Mouse (Mus musculus) adrenal gland, postnatal 36 days (tissue): ENCODE data around the gene Ets1. TPM values are rescaled to one million over a fixed set of nuclear protein-coding genes. Genes with fewer than 3 reads are reported as not detected.

ENCODE experiments used
- DNase-seq, 2 experiments: peaks; one replicate each; pipeline ENCODE4 v3.0.0; 2021; ENCODE audit warnings: mixed read lengths in 1 of 2
- total RNA-seq, 2 experiments: library from RNA; stranded (reverse); gene quantifications; 2 replicates each; pipeline ENCODE4 v1.2.3; 2021

The Ets1 gene
- total RNA-seq, 2 experiments from 2014 or later, result 28.6 to 36.8 TPM

DNA sequence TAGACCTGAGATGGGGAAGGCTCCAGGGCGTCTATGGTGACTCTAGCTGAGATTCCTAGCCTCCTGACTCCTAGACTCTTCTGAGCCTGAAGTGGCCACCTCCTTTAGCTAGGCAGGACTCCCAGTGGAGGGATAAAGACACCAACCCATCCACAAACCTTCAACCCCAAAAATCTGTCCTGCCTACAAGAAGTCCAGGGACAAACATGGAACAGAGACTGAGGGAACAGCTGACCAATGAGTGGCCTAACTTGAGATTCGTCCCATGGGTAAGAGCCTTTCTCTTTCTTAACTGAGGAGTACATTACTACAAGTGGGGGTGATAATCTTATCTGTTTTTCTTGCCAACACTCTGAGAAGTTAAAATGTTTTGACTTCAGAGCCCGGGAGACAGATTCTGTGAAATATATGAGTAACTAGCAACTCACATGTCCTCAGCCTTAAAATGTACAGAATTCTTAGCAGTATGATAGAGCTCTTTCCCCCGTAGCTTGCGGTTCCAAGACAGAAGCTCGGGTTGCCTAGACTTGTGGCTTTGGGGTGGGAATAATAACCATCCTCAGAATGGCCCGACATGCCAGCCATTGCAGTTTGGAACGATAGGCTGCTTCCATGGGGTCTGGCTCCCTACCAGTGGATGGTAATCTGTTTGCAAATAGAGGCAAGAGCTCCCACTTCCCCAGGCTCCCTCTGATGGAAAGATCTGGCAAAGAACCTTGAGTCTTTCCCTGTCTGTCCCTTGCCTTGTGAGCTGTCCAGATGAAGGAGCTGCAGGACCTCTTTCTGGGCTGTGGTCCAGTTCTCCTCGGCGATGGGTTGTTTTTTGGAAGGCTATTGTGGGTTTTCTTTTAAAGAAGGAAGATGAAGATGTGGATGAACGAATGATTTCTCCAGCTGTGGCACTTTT is 30.8 kb downstream of the Ets1 start:
- DNase-seq, result peak in 1 of 2 experiments; percentile 29

DNA sequence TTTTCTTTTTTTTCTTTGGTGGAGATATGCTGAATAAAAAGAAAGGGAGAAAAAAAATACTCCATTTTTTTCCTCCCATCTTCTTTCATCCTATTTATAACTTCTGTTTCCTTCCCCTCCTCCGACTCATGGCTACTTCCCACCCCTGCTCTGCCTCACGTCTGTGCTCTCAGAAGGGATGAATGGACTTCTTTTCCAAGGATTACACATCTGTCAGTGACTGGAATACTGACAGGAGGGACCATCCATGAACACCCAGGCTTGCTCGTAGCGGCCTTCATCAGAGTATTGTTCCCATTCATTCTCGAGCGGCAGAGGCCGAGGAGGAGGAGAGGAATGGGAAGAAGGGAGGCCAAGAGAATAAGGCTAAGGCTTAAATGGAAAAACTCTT is 31.5 kb downstream of the Ets1 start:
- DNase-seq, result no peak

GRCm38 (mm10) chr9:32668075-32668673 is 32.2 kb downstream of the Ets1 start:
- DNase-seq, result no peak

- DNase-seq, result no peak
These were observed 33.4 kb downstream of the Ets1 start for GRCm38 (mm10) chr9:32669397-32669796.

GRCm38 (mm10) chr9:32671970-32672859 is 36.2 kb downstream of the Ets1 start:
- peak; percentile 55 to 77 for DNase-seq

GRCm38 (mm10) chr9:32673923-32674322 is 37.9 kb downstream of the Ets1 start:
- no peak for DNase-seq

GRCm38 (mm10) chr9:32675671-32676409 is 39.8 kb downstream of the Ets1 start:
- DNase-seq, result no peak

- DNase-seq, result no peak
These were observed 40.5 kb downstream of the Ets1 start for GRCm38 (mm10) chr9:32676480-32676879.

DNA sequence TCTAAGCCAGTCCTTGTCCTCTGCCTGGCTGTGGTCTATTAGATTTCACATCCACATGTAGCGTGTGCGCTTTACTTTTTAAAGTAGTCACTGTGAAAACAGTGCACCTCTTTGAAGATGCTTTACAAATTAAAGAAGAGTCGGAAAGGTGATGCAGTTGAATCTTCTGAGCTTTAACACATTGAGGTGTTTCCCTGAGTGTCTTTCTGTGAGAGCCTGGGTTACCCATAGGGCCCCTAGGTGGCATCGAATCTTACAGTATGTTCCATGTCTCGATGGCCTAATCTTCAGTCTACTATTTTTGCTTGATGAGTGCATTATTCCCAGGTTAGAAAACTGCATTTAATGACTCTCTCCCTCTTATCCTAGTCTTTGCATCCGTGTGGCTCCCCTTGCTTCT is 41.6 kb downstream of the Ets1 start:
- no peak for DNase-seq

GRCm38 (mm10) chr9:32678120-32678757 is 42.2 kb downstream of the Ets1 start:
- DNase-seq, result no peak

GRCm38 (mm10) chr9:32679531-32679930 is 43.5 kb downstream of the Ets1 start:
- DNase-seq, result no peak

DNA sequence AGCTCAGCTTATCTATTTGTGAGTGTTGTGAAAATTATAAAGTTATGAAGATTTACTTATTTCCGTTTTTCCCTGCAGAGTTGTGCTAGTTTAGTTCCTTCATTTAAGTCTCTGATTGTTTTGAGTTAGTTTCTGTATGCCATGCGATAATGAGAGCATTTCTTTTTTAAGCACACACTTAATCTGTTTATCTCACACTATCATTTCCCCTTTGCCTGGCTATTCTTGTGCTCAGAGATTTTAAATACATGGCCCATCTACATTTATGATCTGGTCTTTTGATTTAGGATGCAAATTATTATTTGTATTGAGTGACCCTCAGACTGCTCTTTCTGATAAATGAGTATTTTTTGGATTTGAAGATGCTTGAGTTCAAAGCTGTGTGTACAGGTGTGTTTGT is 44.2 kb downstream of the Ets1 start:
- DNase-seq, result no peak

GRCm38 (mm10) chr9:32685793-32686558 is 50.0 kb downstream of the Ets1 start:
- DNase-seq, result no peak

DNA sequence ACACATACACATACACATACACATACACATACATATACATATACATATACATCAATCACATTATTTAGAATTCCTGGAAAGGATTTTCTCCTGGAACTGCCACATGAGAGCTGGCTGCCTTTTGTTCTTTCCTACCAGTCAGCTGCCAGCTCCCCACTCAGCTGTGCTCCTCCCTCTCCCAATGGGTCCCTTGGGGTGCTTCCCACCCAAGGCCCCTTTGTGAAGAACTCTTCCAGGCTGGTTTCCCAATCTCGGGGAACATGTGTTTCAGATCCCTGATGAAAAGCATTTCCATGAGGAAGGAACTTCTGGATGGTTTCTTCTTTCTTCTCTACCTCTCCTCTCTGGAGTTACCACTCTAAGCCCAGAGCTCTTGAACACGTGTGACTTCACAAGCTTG is 52.3 kb downstream of the Ets1 start:
- no peak for DNase-seq

DNA sequence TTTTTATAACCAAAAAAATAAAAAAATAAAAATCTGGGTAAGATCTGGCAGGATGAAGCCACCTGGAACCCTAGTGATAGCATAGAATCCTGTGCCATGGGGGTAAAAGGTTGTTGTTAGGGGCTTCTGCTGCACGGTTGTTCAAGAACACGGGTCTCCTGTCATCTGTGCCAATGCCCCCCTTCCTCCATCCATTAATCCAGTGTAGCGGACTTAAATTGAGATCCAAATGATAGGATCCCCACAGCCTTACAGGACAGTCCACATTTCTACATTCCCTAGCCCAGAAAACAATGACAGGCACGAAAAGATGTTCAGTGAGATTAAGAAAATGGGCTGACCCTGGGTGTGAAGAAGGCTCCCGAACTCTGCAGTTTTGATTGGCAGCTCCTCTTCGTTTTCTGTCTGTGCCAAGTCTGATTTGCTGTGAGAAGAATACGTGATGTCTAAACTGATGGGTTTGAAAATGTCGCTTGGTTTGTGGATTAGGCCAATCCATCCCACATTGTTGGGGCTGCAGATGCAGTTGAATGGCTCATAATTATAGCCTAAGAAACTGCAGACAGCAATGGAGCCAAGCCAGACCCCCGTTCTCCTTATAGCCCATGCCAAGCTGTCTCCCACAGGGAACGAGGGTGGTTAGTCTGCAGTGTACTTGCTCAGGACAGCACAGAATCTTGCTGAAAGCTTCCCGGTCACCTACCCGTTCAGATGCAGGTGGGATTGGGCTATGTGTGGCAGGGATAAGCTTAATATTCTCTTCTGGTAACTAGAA is 55.3 kb downstream of the Ets1 start:
- no peak for DNase-seq

DNA sequence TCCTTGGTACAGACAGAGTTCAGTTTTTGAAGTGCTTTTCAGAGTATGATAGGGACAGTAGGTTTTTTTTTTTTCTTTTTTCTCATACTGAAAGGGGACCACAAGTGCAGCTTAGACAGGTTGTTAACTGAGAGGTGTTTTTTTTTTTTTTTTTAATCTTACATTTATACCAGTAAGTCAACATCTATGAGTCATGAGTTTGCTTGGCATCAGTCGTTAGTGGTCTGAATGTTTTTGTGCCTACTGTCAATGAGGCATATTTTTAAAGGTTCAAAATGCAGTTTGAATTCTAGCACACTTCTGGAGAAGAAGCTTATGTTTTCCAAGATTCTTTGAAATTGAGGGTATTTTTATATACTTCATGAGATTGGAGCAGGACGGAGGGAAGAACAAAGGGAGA is 56.9 kb downstream of the Ets1 start:
- DNase-seq, result no peak

DNA sequence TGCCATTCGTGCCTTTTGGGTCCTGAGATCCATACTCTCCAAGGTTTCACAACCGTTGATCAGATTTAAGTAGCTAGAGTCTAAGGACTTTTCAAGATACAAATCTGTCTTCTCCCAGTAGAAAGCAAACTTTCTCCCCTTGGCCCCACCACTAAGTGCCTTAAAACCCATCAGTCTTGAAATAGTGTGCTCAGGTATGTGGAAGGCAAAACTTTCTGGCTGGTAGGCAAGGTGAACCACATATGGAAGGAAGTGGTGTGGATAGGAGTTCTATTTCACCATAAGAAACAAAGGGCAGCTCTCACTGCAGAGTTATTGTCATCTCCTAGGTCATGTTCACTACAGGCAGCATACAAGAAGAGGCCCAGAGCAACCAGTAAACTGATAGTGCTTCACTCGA is 57.4 kb downstream of the Ets1 start:
- DNase-seq, result no peak

- DNase-seq, result no peak
These were observed 58.2 kb downstream of the Ets1 start for GRCm38 (mm10) chr9:32694111-32694824.

- DNase-seq, result no peak
These were observed 59.0 kb downstream of the Ets1 start for GRCm38 (mm10) chr9:32694916-32695490.
